Mouse (Mus musculus) lung, adult 2 months (tissue): ENCODE results near the gene Cnn1.

Experiments used
- CTCF ChIP-seq: fragments of 200-500 bp; IDR thresholded peaks from 2 replicates; pipeline ENCODE4 v1.5.1; 2011; ENCODE audit warnings: mild to moderate bottlenecking, low read length, control low read depth; ENCODE audit not compliant: insufficient read depth
- POLR2A ChIP-seq: fragments of 200-500 bp; IDR thresholded peaks from 2 replicates; pipeline ENCODE4 v1.6.1; 2011; ENCODE audit warnings: low read depth, mild to moderate bottlenecking, control low read depth, low read length, borderline replicate concordance; ENCODE audit errors: extremely low read depth

GRCm38 (mm10) chr9:22121545-22121944, 22.5 kb downstream of the Cnn1 start:
- no peak for TF ChIP-seq CTCF
- no peak for TF ChIP-seq POLR2A
